Mouse (Mus musculus) embryonic fibroblast, embryonic 13.5 days (primary cell): ENCODE data around the gene Lyrm7.

Source experiments
- CTCF ChIP-seq: IDR thresholded peaks from 2 replicates; pipeline ENCODE4 v1.5.1; 2011; ENCODE audit warnings: mild to moderate bottlenecking, control low read depth, low read length, moderate library complexity, borderline replicate concordance; ENCODE audit not compliant: insufficient read depth
- POLR2A ChIP-seq: IDR thresholded peaks from 2 replicates; pipeline ENCODE4 v1.6.1; 2011; ENCODE audit warnings: low read depth, mild to moderate bottlenecking, control low read depth, low read length, moderate library complexity

DNA sequence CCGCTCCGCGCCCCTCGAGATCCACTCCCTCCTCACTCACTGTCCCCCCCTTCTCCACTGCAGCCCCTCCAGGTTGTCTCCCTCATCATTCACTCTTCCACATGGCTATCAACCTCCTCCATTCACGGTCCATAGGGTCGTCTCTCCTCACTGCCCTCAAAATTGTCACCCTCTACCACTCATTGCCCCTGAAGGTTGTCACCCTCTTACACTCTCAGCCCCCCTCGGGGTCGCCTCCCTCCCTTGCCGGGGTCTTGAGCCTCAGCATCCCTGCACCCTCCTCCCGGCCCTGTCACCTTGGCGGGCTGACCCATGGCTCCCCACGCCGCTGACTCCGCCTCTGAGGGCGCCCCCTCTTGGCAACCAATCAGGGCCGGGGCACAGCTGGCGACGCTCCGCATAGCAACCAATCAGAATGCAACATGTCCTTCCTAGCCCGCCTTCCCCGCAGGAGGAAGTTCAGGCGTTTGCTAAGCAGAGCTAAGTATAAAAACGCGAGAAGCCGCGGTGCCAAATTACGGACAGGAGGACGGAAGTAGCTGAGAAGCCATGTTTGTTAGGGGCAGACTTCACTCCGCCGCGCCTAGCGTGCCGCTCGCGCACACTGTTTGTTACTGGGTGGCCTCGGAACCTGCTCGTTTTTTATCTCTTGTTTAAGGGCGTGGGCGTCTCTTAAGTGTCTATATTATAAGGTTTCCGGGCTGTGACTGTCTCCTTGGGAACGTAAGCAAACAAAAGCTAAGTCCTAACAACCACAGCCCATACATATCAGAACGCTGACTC is at the start of gene Lyrm7:
- no peak for TF ChIP-seq CTCF
- TF ChIP-seq POLR2A: peak; percentile 73
